Mouse (Mus musculus) retina, postnatal 7 days (tissue): ENCODE measurements at regions not wholly inside any gene's neighbourhood (a gene's known extent, or its start where the extent isn't known, plus 50 kb on each side); places are given as distances from the start of the nearest gene placed in this dataset.

ENCODE experiments used
- DNase-seq: peaks from one replicate; pipeline ENCODE4 v3.0.0-alpha.2; 2012; ENCODE audit warnings: low read depth, low spot score

DNA sequence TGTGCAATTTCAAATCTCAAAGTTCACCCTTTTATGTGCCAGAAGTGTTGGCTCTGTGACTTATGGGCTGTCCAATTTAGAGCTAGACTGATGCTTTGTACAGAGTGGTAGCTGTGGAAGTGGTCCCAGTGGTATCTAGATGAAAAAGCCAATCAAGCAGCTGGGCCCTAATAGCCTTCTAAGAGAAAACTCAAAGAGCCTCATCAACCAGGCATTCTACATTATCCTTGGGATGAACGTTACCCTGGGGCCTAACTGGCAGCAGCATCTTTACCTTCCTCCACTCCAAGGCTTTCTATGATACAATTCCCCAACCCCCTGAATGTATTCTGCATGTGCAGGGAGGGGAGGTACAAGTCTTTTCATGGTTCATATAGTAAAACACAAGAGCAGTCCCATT is 140.4 kb downstream of the Gm11146 start:
- no peak for DNase-seq

DNA sequence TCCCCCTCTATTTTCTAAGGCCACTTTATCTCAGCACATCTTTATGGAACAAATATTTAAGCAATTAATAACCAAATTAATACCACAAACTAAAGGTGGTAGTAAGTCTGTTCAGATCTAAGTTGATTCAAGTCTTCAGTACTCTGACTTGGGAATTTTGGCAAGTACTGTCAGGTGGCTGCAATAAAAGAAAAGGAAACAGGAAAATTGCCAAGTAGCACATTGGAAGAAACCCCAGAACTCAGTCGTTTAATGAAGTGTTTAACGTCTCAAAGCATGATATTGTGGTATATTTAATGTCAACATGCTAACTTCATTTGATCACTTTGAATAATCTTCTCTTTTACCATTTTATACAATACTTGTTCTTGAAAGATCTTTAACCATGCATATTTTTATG is 142.2 kb downstream of the Gm11146 start:
- no peak for DNase-seq

DNA sequence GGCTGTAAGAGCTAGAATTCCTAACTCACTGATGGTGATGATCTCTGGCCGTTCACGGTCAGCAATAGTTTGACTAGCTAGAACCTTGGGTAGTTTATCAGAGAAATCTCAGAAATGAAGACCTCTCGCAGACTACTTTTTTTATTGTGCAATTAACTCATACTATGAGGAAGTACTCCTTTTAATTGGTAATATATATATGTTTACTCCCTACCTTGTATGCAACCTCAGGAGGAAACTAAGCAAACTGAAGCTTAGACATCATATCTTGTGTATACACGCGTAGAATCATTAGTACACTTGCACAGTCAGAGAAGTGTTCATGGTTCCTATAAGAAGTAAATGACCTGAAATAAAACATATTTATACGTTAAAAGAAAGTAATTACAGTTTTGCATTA is 157.2 kb downstream of the Gm11146 start:
- DNase-seq = no peak

GRCm38 (mm10) chr16:77444006-77444405 is 157.9 kb downstream of the Gm11146 start:
- DNase-seq = peak; percentile 47

GRCm38 (mm10) chr16:77443318-77443717 is 158.6 kb downstream of the Gm11146 start:
- DNase-seq = no peak

DNA sequence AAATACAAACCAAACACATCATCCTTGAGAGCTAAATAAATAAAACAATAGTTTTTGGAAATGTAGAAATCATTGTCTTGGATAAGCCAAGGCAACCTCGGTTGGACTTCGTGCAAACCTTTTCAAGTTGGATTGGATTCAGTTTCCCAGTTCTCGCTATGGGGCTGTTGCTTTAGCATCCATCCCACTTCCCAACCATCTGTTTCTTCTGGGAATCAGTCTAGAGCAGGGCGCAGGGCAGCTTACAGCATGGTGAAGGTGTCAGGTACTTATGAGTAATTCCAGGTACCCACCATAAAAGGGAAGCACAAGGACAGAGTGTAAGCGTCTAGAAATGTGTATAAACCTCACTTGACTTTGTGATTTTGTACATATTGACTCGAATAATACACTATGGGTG is 159.0 kb downstream of the Gm11146 start:
- no peak for DNase-seq

DNA sequence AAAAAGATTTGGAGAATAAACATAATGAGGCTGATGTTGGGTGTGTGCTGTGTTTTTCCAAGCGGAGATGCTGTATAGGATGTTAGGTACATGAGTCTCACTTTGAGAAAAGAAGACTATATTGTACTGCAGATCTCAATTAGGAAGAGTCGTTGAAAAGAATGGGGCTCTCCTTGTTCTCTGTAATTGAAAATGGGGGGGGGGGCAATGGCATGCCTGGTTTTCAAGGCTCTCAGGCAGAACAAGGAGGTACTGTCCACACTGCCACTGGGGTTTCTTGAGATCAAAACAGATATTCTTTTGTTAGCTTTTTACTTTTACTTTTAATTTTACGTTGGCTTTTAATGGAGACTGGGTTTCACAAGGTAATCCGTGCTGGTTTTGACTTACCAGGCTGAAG is 170.5 kb downstream of the Gm11146 start:
- no peak for DNase-seq

DNA sequence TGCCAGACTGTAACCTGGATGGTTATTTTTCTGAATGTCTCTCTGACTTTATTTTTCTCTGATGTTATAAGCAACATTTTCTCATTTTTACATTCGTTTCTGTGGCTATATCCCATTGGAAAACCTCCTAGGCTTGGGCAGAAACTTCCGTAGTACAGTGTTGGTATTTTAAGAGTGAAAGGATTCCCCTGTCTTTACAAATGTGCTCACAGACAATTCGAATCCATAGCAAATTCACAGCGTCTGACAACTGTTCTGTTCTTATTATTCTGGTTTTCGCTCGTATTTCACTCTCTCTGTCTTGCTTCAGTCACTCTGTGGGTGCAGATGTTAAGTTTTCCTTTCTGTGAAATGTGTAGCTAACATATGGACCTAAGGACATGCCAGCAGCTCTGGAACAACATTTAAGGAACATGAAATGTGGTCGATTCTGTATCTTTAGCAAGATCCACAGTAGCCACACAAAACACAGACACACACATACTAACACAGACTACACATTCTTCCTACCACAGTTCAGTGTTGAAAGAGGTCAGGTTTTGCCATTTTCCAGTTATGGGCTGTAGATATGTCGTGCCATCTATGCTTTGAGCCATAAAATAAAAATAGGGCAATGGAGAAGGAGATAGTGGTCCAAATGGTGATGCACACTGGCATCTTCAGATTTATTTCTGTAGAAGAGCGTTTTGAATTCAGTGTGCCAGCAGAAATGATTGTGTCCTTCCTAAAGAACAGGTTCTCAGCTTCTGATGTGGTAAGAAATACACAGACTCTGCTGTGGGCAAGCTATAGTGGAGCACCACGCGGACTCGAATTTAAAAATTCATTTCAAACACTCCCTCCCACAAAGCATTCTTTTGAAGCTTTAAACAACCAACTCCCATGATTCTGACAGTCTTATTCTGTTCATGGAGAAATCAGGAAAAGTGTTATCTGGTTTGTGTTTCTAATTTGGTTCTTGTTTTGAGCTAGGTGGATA is 179.2 kb downstream of the Gm11146 start:
- no peak for DNase-seq

DNA sequence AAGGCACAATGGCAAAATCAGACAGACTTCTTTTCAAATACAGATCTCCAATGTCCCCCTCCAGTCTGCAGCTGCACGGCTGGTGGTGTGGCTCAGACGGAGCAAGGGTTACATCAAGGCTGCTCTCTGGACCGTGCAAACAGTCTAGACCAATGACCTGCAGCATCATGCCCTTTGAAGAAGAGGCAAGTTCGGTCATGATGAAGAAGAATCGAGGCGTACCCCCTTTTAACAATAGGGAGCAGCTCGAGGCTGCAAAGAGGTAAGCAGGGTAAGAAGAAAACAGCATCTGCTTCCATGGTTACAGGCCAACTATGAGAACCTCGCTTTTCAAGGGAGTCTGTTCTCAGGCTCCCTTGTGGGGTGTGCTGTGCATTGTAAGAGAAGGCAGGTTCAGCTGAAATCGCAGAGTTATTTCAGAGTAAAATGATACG is 180.3 kb downstream of the Gm11146 start:
- no peak for DNase-seq

DNA sequence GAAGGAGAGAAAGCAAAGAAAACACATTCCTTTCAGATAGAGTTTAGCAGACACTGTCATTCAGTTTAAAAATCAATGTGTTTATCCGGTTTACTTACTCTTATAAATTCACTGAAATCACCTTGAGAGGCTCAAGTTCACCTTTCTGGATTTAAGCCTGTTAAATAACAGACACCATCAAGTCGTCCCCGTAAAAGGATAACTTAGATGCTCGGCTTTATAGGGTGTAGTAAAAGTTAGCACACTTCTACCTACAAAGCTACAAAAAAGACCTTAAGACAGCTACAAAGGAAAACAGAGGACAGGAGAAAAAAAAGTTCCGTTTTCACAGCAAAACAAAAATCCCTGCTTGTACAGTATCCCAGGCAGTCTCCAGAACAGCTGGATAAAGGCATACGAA is 180.9 kb downstream of the Gm11146 start:
- DNase-seq = no peak

DNA sequence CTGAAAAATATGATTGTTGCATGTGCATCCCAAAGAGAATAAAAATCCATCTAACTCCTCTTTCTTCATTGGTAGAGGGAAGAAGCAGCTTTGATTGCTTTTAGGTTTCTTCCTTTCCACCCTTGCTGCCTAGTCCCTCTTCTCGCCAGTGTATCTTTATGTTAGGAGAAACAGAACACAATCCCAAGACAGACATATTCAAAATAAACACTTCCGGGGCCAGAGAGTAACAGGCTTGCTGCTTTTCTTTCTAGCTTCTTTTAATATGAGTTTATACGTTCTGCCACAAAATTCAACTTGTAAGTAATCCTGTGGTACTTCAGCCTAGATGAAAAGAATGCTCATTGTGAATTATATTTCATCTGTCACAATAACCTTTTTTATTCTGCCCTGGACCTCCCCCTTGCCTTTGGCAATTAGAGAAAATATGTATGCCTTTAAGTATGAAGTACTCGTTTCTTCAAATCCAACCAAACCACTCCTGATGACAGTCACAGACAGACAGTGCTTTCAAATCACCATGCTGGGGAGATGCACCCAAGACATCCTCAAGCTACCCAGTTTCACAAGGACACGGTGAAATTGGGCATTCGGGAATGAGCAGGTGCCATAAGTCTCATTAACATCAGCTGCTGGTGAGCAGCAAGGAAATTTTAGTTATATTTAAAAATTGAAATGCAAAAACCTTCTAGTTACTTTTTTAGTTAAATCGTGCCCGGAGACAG is 181.6 kb downstream of the Gm11146 start:
- DNase-seq = no peak

GRCm38 (mm10) chr16:77419116-77419735 is 182.7 kb downstream of the Gm11146 start:
- DNase-seq = no peak

- DNase-seq = no peak
Measured at GRCm38 (mm10) chr16:77418486-77418885, 183.4 kb downstream of the Gm11146 start.

DNA sequence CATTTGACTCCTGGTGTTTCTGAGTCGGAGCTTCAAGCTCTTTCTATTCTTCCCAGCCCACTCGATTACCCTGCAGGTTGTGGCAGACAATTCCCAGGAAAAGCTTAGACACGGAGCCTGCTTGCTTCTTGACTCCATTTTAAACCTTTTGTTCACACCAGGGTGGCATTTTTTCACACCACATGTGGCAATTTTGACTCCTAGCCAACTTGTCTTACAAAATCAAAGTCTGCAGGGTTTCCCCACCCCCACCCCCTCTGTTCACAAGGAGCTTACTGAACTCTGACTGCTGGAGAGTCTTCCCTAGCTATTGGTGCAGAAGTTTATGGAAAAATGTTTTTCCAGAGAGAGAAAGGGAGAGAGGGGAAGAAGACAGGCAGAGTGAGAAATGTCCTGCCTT is 184.1 kb downstream of the Gm11146 start:
- no peak for DNase-seq

- DNase-seq = no peak
Measured at GRCm38 (mm10) chr16:77414562-77414961, 187.3 kb downstream of the Gm11146 start.

DNA sequence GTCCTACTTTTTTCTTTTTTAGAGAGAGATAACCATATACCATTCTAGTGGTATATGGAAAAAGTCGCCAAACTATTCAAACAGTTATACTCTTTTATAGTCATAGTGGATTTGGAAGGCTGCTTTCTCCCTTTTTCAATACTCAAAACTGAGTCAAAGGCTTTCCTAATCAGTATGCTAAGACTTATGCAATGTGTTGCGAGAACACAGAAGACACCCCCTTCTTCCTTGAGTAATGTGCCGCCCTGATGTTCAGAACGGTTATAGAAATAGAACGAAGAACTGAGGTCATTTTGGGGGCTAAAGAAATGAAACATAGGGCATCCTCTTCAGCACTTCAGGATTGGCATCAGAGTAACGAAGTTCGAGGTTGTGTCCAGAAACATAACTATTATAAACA is 192.7 kb downstream of the Gm11146 start:
- DNase-seq = no peak

GRCm38 (mm10) chr16:77406999-77407398 is 194.9 kb downstream of the Gm11146 start:
- no peak for DNase-seq

- DNase-seq = no peak
Measured at GRCm38 (mm10) chr16:77405859-77406258, 196.0 kb downstream of the Gm11146 start.

DNA sequence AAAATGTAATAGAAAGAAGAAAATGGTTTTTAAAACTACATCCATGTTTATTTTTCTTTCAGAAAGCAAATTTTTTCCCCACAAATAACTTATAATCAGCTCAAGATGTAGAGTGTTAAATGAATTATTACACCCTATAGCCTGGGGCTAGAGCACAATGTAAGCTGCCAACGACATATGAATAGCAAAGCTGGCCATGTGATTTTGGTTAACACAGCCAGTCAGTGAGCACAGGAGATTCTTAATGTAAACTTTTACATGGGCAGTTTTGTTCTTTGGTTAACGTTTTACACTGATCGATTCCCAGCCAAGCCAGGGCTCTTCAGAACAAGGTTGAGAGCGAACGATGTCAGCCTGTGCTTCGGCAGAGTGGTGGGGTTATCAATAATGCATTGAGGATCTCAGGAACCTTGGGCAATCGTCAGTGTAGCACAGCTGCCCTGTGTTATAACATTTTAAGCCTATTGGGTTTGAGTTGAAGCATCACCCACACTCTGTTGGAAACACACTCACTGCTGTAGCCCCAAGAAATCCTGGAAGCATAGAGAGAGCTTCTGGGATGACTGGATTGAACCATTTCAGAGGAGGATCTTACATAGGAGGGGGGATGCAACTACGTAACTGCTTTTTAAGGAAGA is 196.6 kb downstream of the Gm11146 start:
- DNase-seq = no peak

DNA sequence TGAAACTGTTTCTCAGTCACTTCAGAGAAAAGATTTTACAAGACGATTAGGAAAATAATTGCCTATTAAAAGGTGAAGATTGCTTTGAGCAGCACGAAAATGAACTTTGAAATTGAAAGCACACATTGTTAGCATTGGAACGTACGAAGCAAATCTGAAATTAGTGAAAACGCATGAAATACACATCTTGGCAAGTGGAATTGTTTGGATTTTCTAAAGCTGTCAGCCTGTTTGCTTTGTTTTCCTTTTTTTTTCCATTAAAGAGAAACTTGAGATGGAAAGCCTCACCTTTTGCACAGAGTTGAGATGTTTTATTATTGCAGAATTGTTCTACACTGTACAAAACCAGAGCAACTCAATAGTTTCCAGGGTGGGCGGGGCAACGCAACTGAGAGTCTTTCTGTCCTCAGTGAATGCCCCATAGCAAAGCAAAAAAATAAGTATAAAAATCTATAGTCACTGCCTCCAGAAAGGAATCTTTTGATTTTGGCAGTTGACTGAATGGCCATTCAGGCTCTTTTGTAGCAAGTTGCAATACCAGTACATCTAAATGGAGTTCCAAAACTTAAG is 199.1 kb downstream of the Gm11146 start:
- DNase-seq = no peak

- no peak for DNase-seq
Measured at GRCm38 (mm10) chr16:77401185-77401943, 200.5 kb downstream of the Gm11146 start.
